Mouse (Mus musculus): ENCODE data around the gene Adap1. TPM values are rescaled to one million over a fixed set of nuclear protein-coding genes. Genes with fewer than 3 reads are reported as not detected.

The Adap1 gene
- polyA plus RNA-seq, 1 experiment, result 163 TPM

- no peak overlapping the region for H3K27ac ChIP-seq (ENCODE audit: insufficient read depth, low read length)
- WGBS, result 47% methylated on average over 8 of the region's 8 CpGs
Measured at GRCm38 (mm10) chr5:139277287-139277686, 48.1 kb downstream of the Adap1 start.

DNA sequence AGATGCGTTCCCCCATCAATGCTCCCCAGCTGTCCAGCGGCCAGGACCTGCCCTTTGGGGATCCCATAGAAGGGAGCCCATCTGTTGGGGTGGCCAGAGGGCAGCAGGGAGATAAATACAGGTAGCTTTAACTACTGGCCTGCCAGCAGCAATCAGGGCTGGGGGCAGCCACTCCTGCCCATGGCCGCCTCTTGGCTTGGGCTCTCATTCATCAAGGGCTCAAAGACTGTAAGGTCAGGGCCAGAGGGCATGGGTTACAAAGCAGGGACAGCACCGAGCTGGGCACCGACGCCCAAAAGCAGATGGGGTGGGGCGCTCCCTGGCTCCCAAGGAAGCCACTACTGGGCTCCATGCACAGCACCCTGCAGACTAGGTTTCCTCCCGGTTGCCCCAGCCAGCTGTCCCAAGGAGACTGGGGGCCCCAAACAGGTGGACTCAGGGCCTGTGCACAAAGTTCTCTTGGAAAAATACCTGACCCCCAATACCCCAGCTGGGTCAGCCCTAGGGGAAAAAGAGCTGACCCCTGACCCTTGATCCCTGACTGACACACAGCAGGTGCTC is 53.3 kb downstream of the Adap1 start:
- 51% methylated on average over 8 of the region's 8 CpGs for WGBS
- Histone ChIP-seq H3K27ac (ENCODE audit: insufficient read depth, low read length) (no peak overlapping the region), H3K4me3 (replicated peaks; ENCODE audit: insufficient read depth, low read depth, low read length) (no peak overlapping the region), H3K4me1 (ENCODE audit: control insufficient read depth, insufficient read depth, low read length) (peaks cover 14% of the 10 kb centered on the region), H3K27me3 (ENCODE audit: control insufficient read depth, insufficient read depth, low read length) (no peaks in the 10 kb centered on the region)
- TF ChIP-seq POLR2A (IDR thresholded peaks at IDR 0.05; ENCODE audit: borderline replicate concordance, insufficient read depth, low read length) (no peak), CTCF (IDR thresholded peaks at IDR 0.05; ENCODE audit: borderline replicate concordance, insufficient read depth, low read depth, low read length) (no peak)
- DNase-seq, result no peak

More at GRCm38 (mm10) chr5:139277287-139277686, 48.1 kb downstream of the Adap1 start:
- TF ChIP-seq CTCF (IDR thresholded peaks at IDR 0.05; ENCODE audit: borderline replicate concordance, insufficient read depth, low read depth, low read length), result no peak
- no peak for TF ChIP-seq POLR2A (IDR thresholded peaks at IDR 0.05; ENCODE audit: borderline replicate concordance, insufficient read depth, low read length)
- no peak for DNase-seq
- H3K4me3 ChIP-seq (replicated peaks; ENCODE audit: insufficient read depth, low read depth, low read length), result no peak overlapping the region
- H3K27me3 ChIP-seq (ENCODE audit: control insufficient read depth, insufficient read depth, low read length), result no peaks in the 10 kb centered on the region
- peaks cover 2% of the 10 kb centered on the region; the same call in 1 of the 2 replicates for H3K4me1 ChIP-seq (ENCODE audit: control insufficient read depth, insufficient read depth, low read length)

DNA sequence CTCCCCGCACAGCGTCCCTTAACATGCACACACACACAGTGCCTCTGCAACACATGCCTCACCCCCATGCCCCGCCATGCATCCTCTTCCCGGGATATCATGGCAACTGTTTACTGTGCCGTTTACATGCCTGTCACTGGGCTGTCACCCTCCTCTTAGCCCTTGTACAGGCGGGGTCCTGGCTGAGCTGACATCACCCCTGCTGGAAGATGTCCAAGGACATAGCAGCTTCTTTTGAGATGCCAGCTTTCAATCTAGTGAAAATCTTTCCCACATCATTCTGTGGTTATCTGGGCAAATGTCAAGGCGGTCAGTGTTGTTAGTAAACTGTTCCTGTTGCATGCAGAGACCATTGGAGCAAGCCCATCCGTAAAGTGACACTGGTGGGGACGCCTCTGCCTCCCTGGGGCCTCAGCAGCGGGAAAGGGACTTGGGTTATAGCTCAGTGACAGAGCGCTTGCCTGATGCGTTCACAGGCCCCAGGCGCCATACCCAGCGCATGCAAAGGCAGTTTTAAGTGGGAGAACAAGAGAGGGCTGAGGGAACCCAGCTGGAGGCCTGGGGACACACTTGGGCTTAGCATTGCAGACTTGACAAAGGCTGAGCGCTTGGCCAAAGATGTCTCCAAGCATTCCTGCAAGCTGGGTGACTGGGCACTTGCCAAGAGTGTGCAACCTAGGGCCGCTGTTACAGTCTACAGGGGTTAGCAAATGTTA is 54.5 kb downstream of the Adap1 start:
- DNase-seq, result no peak
- WGBS, result 30% methylated on average over 16 of the region's 16 CpGs
- no peak overlapping the region for H3K4me3 ChIP-seq (replicated peaks; ENCODE audit: insufficient read depth, low read depth, low read length)
- 0 out of 2 replicates have a peak, but pooled peaks have one; percentile 1 for TF ChIP-seq CTCF (IDR thresholded peaks at IDR 0.05; ENCODE audit: borderline replicate concordance, insufficient read depth, low read depth, low read length)
- TF ChIP-seq POLR2A (IDR thresholded peaks at IDR 0.05; ENCODE audit: borderline replicate concordance, insufficient read depth, low read length), result no peak
- no peak overlapping the region for H3K27ac ChIP-seq (ENCODE audit: insufficient read depth, low read length)
- no peaks in the 10 kb centered on the region for H3K27me3 ChIP-seq (ENCODE audit: control insufficient read depth, insufficient read depth, low read length)
- H3K4me1 ChIP-seq (ENCODE audit: control insufficient read depth, insufficient read depth, low read length), result peaks cover 14% of the 10 kb centered on the region

DNA sequence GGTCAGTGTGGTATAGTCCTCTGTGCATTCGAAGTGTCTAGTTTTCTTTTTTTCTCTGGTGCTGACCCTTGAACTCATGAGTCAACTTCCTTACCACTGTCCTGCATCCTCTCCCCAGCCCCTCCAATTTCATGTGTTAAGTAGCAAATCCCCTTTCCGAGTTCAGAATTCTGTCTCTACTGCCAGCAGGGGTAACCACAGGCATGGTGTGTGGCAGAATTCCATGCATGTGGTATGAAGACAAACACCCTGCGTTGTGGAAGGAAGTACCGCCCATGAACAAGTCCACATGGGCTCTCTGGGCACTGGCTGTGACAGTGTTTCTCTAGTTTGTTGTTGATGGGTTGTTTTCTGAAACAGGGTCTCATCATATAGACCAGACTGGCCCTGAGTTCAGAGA is 57.8 kb downstream of the Adap1 start:
- TF ChIP-seq CTCF (IDR thresholded peaks at IDR 0.05; ENCODE audit: borderline replicate concordance, insufficient read depth, low read depth, low read length) (no peak), POLR2A (IDR thresholded peaks at IDR 0.05; ENCODE audit: borderline replicate concordance, insufficient read depth, low read length) (no peak)
- no peak for DNase-seq
- WGBS, result 69% methylated on average over 4 of the region's 4 CpGs
- Histone ChIP-seq H3K4me3 (replicated peaks; ENCODE audit: insufficient read depth, low read depth, low read length) (no peak overlapping the region), H3K4me1 (ENCODE audit: control insufficient read depth, insufficient read depth, low read length) (peaks cover 14% of the 10 kb centered on the region), H3K27me3 (ENCODE audit: control insufficient read depth, insufficient read depth, low read length) (no peaks in the 10 kb centered on the region), H3K27ac (ENCODE audit: insufficient read depth, low read length) (no peak overlapping the region)

DNA sequence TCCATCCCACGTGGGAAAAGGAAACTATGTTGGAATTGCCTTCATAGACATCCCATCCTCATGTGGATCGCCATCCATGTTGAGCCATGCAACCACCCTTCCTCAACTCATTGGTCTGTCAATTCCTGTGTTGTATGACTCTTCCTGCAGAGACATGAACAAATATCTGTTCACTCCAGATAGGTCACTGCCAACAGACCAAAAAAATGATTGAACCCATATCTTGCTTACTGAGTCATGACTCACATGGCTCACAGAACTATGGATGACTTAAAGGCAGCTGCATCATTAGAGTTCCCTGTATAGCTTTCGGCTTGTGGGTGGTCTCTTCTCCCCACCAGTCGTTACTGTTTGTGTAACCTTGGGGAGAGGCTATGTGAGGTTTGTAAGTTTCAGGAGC is 64.0 kb downstream of the Adap1 start:
- Histone ChIP-seq H3K27me3 (ENCODE audit: control insufficient read depth, insufficient read depth, low read length) (no peaks in the 10 kb centered on the region), H3K4me1 (ENCODE audit: control insufficient read depth, insufficient read depth, low read length) (peaks cover 10% of the 10 kb centered on the region), H3K27ac (ENCODE audit: insufficient read depth, low read length) (no peak overlapping the region), H3K4me3 (replicated peaks; ENCODE audit: insufficient read depth, low read depth, low read length) (no peak overlapping the region)
- WGBS, result 91% methylated on average over 4 of the region's 4 CpGs
- TF ChIP-seq POLR2A (IDR thresholded peaks at IDR 0.05; ENCODE audit: borderline replicate concordance, insufficient read depth, low read length) (no peak), CTCF (IDR thresholded peaks at IDR 0.05; ENCODE audit: borderline replicate concordance, insufficient read depth, low read depth, low read length) (no peak)
- DNase-seq, result no peak

DNA sequence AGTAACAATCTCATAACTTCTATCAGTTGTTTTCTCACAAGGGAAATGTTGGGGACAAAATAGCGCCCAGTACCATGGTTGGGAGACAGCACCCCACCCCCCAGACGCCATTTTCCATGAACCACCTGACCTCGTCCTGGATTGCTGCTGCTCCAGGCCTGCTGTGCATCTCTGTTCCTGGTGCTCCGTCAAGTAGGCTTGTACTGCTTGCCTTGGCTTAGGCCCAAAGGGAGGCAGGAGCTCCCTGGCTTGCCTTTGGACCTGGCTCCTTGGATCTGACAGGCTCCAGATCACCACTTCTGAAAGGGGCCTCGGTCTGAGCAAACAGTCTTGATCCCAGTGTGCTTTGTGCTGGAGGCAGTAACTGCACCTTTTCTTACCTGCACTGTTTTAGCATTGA is 65.6 kb downstream of the Adap1 start:
- Histone ChIP-seq H3K4me3 (replicated peaks; ENCODE audit: insufficient read depth, low read depth, low read length) (no peak overlapping the region), H3K27me3 (ENCODE audit: control insufficient read depth, insufficient read depth, low read length) (no peaks in the 10 kb centered on the region), H3K4me1 (ENCODE audit: control insufficient read depth, insufficient read depth, low read length) (peaks cover 18% of the 10 kb centered on the region), H3K27ac (ENCODE audit: insufficient read depth, low read length) (no peak overlapping the region)
- 28% methylated on average over 5 of the region's 5 CpGs for WGBS
- TF ChIP-seq POLR2A (IDR thresholded peaks at IDR 0.05; ENCODE audit: borderline replicate concordance, insufficient read depth, low read length), result no peak
- TF ChIP-seq CTCF (IDR thresholded peaks at IDR 0.05; ENCODE audit: borderline replicate concordance, insufficient read depth, low read depth, low read length), result no peak
- peak; percentile 57 to 73 for DNase-seq

GRCm38 (mm10) chr5:139258371-139259035 is 66.9 kb downstream of the Adap1 start:
- H3K27ac ChIP-seq (ENCODE audit: insufficient read depth, low read length), result no peak overlapping the region
- TF ChIP-seq CTCF (IDR thresholded peaks at IDR 0.05; ENCODE audit: borderline replicate concordance, insufficient read depth, low read depth, low read length) (no peak), POLR2A (IDR thresholded peaks at IDR 0.05; ENCODE audit: borderline replicate concordance, insufficient read depth, low read length) (no peak)
- WGBS, result 87% methylated on average over 8 of the region's 8 CpGs
- H3K27me3 ChIP-seq (ENCODE audit: control insufficient read depth, insufficient read depth, low read length), result no peaks in the 10 kb centered on the region
- H3K4me3 ChIP-seq (replicated peaks; ENCODE audit: insufficient read depth, low read depth, low read length), result no peak overlapping the region
- peak in 1 of 2 experiments; percentile 11 for DNase-seq
- H3K4me1 ChIP-seq (ENCODE audit: control insufficient read depth, insufficient read depth, low read length), result peaks cover 26% of the 10 kb centered on the region
